Mouse (Mus musculus) layer of hippocampus, adult 2 months (tissue): ENCODE results near the gene Mfsd14a. TPM values are rescaled to one million over a fixed set of nuclear protein-coding genes. Genes with fewer than 3 reads are reported as not detected.

Experiments used
- DNase-seq, 2 experiments: peaks; one replicate each; pipeline ENCODE4 v3.0.0; 2022; ENCODE audit warnings: low spot score in 2 of 2
- H3K27ac ChIP-seq: fragments of 200-600 bp; 2 replicates; pipeline ENCODE4 v1.8.1; 2022
- H3K4me3 ChIP-seq: fragments of 200-600 bp; 2 replicates; pipeline ENCODE4 v1.8.1; 2022; ENCODE audit warnings: mild to moderate bottlenecking
- CTCF ChIP-seq: fragments of 200-600 bp; conservative IDR thresholded peaks from 2 replicates; pipeline ENCODE4 v1.8.1; 2022; ENCODE audit warnings: antibody characterized with exemption, mild to moderate bottlenecking, moderate library complexity
- total RNA-seq, 2 experiments: library from RNA; stranded (reverse); gene quantifications; 2 replicates each; pipeline ENCODE4 v1.2.3; 2021

Gene Mfsd14a
- total RNA-seq, 2 experiments from 2014 or later = 54.4 to 57.7 TPM

- Histone ChIP-seq H3K4me3 (no peak overlapping the region), H3K27ac (peak overlapping the region; percentile 88)
- TF ChIP-seq CTCF = no peak
- DNase-seq = no peak
Measured at GRCm38 (mm10) chr3:116615318-116616068, 47.0 kb downstream of the Mfsd14a start.

- no peak for DNase-seq
- H3K4me3 ChIP-seq = peak within 1 kb of the TSS; percentile 45
- no peak for TF ChIP-seq CTCF
- peak within 1 kb of the TSS; percentile 88 for H3K27ac ChIP-seq
Measured at GRCm38 (mm10) chr3:116614295-116614892, 48.1 kb downstream of the Mfsd14a start, which contains the start of gene Trmt13. Trmt13 (minus strand) TSS chr3:116614587.

DNA sequence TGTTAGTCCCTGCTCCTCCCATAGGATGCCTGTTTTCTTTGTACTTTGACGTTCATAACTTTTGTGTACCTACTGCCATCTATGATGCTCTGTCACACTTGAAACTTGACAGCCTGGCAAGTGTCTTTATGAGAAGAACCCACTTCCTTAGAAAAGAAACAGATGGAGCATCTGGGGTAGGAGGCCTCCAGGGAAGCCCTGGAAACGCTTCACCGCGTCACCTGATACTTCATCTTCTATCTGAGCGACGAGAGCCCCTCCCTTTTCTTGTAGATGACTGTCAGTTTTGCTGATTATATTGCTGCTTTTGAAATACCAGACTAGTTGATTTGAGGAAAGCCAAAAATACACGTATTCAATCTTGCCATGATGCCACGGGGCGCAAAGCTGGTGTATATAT is 57.9 kb downstream of the Mfsd14a start:
- Histone ChIP-seq H3K27ac (no peak overlapping the region), H3K4me3 (no peak overlapping the region)
- DNase-seq = no peak
- no peak for TF ChIP-seq CTCF

DNA sequence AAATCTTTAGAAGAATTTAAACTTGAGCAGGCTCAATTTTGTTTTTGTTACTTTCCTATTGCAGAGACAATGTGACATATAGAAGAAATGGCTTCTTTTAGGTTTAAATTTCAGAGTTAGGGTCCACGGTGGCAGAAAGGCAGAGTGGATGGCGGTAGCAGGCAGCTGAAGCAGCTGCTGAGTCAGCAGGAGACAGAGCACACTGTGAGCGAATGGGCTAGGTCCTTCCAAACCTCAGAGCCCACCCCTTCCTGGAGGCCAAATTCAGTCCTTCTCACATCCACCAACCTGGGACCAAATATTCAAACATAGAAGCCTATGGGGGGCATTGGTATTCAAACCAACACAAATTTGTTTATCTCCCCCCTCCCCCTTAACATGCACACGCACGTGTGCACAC is 60.7 kb downstream of the Mfsd14a start:
- DNase-seq = no peak
- no peak overlapping the region for H3K4me3 ChIP-seq
- no peak overlapping the region for H3K27ac ChIP-seq
- no peak for TF ChIP-seq CTCF

- H3K4me3 ChIP-seq = no peak overlapping the region
- H3K27ac ChIP-seq = no peak overlapping the region
- no peak for TF ChIP-seq CTCF
- DNase-seq = no peak
Measured at GRCm38 (mm10) chr3:116601005-116601404, 61.5 kb downstream of the Mfsd14a start.

GRCm38 (mm10) chr3:116599705-116600104 is 62.8 kb downstream of the Mfsd14a start:
- H3K27ac ChIP-seq = no peak overlapping the region
- no peak for TF ChIP-seq CTCF
- H3K4me3 ChIP-seq = no peak overlapping the region
- DNase-seq = no peak

GRCm38 (mm10) chr3:116595603-116595991 is 66.9 kb downstream of the Mfsd14a start:
- DNase-seq = no peak
- peak overlapping the region; percentile 96; the same call in 1 of the 2 replicates for H3K27ac ChIP-seq
- peak overlapping the region; percentile 72 for H3K4me3 ChIP-seq
- TF ChIP-seq CTCF = no peak

- DNase-seq = peak; percentile 97 to 99
- Histone ChIP-seq H3K27ac (peak within 1 kb of the TSS; percentile 96), H3K4me3 (peak within 1 kb of the TSS; percentile 72)
- TF ChIP-seq CTCF = no peak
Measured at GRCm38 (mm10) chr3:116594728-116595602, 67.5 kb downstream of the Mfsd14a start, which contains the start of gene Sass6. Sass6 (plus strand) TSS chr3:116594982.

DNA sequence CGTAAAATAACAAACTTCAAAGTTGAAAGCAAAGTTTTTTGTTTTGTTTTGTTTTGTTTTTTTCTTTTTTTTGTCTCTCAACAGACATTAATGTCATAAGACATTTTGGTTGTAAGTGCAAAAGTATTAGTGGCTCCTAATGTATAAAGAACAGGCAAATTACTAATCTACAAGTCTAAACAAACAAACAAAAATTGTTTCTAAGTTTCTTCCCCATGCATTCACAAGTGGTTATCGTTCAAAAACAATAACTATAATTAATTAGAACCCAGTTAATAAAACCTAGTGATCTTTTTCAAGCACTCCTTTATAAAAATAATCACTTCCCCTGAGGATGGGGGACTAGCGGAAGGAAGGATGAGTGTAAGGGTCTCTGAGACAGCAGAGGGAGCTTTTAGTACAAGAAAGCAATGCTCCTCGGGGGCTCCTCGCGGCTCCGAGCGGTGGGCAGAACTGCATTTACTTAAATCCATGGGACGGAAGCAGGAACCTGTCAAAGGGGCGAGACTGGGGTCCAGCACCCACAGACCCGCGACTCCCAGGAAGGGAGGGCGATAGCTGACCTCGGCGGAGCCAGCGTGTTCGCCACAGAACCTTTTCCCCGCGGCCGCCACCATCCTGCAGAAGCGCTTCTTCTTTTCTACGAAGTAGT is 68.3 kb downstream of the Mfsd14a start:
- H3K27ac ChIP-seq = peak overlapping the region; percentile 96
- DNase-seq = peak in 1 of 2 experiments; percentile 48
- TF ChIP-seq CTCF = peak; percentile 70
- H3K4me3 ChIP-seq = peak overlapping the region; percentile 72

GRCm38 (mm10) chr3:116582201-116582600 is 80.3 kb downstream of the Mfsd14a start:
- TF ChIP-seq CTCF = no peak
- peak in 1 of 2 experiments; percentile 23 for DNase-seq
- Histone ChIP-seq H3K27ac (no peak overlapping the region), H3K4me3 (no peak overlapping the region)

Other genes with a start within 250 kb of the Mfsd14a start
- 1 to 10 TPM; 4.9 to 6.2 TPM for gene Cdc14a, start 238.6 kb downstream of the Mfsd14a start, total RNA-seq
- gene Rtca, start 154.5 kb downstream of the Mfsd14a start, total RNA-seq = 10 to 100 TPM; 59.4 to 64.5 TPM
- gene Dbt, start 149.6 kb downstream of the Mfsd14a start, total RNA-seq = 10 to 100 TPM; 18.9 to 24.0 TPM
- under 1 TPM in 1 of 2 experiments, not detected in 1; 0.12 TPM for gene Lrrc39, start 99.7 kb downstream of the Mfsd14a start, total RNA-seq
- 1 to 10 TPM; 7.4 to 9.4 TPM for gene Sass6, start 67.7 kb downstream of the Mfsd14a start, total RNA-seq
- 10 to 100 TPM; 17.9 to 24.4 TPM for gene Trmt13, start 48.1 kb downstream of the Mfsd14a start, total RNA-seq
- not detected for gene Gm43191, start 18.6 kb upstream of the Mfsd14a start, total RNA-seq
- gene Slc35a3, start 50.2 kb upstream of the Mfsd14a start, total RNA-seq = 10 to 100 TPM; 15.8 to 18.3 TPM
- gene Agl, start 145.5 kb upstream of the Mfsd14a start, total RNA-seq = 10 to 100 TPM; 26.1 to 27.2 TPM
- gene Frrs1, start 196.8 kb upstream of the Mfsd14a start, total RNA-seq = 1 to 10 TPM; 1.3 to 1.5 TPM